Mouse (Mus musculus): ENCODE measurements around the gene Pitpnm2. TPM values are rescaled to one million over a fixed set of nuclear protein-coding genes. Genes with fewer than 3 reads are reported as not detected.

Pitpnm2 gene
- polyA plus RNA-seq, 1 experiment from 2014 or later = 9.2 TPM

DNA sequence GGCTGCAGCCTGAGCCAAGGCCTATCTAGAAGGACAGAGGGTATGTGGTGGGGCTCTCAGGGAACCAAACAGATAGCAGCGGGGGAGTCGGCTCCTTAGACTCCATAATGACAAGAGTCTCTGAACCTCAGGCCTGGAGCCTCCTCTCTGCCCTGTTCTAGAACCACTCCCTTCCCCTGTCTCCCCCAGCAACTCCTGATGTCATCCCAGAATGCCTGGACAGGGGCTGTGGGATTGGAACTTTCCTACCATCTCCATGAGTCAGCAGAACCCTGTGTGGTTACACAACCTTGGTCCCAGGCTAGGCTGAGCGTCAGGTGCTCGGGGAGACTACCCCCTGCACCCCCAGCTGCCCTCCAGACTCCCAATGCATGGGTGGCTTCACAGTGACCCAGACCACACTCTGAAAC, 60.0 kb downstream of the Pitpnm2 start:
- H3K9me3 ChIP-seq (ENCODE audit: low read length) = no peaks in the 10 kb centered on the region
- no peaks in the 10 kb centered on the region for H3K27me3 ChIP-seq (replicated peaks; ENCODE audit: insufficient read depth, low read length)
- no peak for DNase-seq (ENCODE audit: low spot score)
- H3K4me2 ChIP-seq (replicated peaks; ENCODE audit: low read depth, low read length) = no peak overlapping the region
- TF ChIP-seq CTCF (IDR thresholded peaks at IDR 0.05) (no peak), EP300 (IDR thresholded peaks at IDR 0.05) (no peak)
- ATAC-seq = no peak
- H3K4me3 ChIP-seq (ENCODE audit: low read depth, low read length) = no peak overlapping the region
- H3K4me1 ChIP-seq (ENCODE audit: insufficient read depth, low read depth, low read length) = peaks cover 9% of the 10 kb centered on the region; the same call in 1 of the 2 replicates
- WGBS = 86% methylated on average over 4 of the region's 4 CpGs
- no peak overlapping the region for H3K27ac ChIP-seq (ENCODE audit: low read length)
- no peak overlapping the region for H3K9ac ChIP-seq (replicated peaks; ENCODE audit: low read depth)
- no peaks in the 10 kb centered on the region for H3K36me3 ChIP-seq (ENCODE audit: insufficient read depth, low read length)

DNA sequence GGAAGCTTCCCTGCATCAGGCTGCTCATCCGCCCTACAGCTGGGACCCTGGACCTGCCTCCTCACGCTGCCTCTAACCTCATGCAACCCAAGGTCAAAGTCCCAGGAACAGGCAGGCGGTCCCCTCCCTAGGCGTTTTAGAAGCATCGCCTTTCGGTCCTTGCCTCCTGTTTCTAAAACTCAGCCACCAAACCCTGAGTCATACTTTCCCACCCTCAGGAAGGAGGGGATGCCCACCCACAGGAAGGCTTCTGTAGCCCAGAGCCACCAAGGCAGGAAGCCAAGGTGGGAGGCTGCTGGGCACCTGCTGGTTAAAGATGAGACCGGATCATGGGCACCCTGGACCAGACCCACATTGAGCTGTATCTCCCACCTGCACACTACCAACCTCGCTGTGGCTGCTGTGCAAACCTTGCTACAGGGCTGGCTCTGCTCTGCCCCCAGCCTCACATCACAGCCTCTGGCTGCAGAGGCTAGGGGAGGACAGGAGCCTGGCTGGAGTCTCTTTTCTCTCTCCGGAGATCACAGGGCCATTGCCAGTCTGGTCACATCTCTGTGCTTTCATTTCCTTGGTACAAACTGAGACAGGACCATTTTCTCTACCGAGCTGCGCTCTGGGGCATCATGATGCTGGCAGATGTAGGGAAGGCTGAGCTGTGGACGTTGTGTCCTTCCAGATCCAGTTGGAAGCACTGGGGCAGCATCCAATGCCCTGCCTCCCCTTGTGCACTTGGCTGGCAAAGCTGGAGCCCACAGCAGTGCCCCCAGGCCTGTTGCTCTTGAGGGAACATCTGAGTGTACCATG, 61.9 kb downstream of the Pitpnm2 start:
- no peaks in the 10 kb centered on the region for H3K27me3 ChIP-seq (replicated peaks; ENCODE audit: insufficient read depth, low read length)
- no peak overlapping the region for H3K9ac ChIP-seq (replicated peaks; ENCODE audit: low read depth)
- H3K27ac ChIP-seq (ENCODE audit: low read length) = 0 out of 2 replicates have a peak overlapping the region, but pooled peaks have one; percentile 9
- no peak overlapping the region for H3K4me2 ChIP-seq (replicated peaks; ENCODE audit: low read depth, low read length)
- H3K4me3 ChIP-seq (ENCODE audit: low read depth, low read length) = no peak overlapping the region
- whole genome bisulfite sequencing = 64% methylated on average over 12 of the region's 12 CpGs
- no peaks in the 10 kb centered on the region for H3K36me3 ChIP-seq (ENCODE audit: insufficient read depth, low read length)
- no peak for TF ChIP-seq CTCF (IDR thresholded peaks at IDR 0.05)
- no peak for TF ChIP-seq EP300 (IDR thresholded peaks at IDR 0.05)
- DNase-seq (ENCODE audit: low spot score) = no peak
- peak; percentile 20; the same call in 1 of the 2 replicates for ATAC-seq
- no peaks in the 10 kb centered on the region for H3K9me3 ChIP-seq (ENCODE audit: low read length)
- peaks cover 9% of the 10 kb centered on the region; the same call in 1 of the 2 replicates for H3K4me1 ChIP-seq (ENCODE audit: insufficient read depth, low read depth, low read length)

DNA sequence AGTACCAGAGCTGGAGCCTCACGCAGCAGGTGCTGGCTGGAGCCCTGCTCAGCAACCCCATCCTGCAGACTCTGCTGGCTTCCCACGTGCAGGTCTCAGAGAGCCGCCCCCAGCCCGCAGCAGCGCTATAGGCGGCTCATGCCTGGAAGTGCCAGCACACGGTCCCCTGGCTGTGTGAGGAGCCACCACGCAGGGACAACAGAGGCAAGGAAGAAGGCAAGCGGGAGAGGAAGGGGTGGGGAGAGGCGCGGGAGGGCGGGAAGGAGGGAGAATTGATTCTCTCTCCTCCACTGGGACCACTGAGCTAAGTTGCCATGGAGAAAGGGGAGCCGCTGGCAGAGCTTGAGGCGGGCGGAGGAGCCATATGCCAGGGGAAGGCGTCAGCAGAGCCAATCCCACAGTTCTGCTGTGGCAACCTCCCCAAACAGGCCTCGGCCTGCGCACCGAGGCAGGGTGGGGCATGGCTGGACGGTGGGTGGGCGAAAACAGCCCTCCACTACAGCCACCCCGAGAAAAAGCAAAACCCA, 62.5 kb downstream of the Pitpnm2 start:
- DNase-seq (ENCODE audit: low spot score) (no peak), ATAC-seq (peak; percentile 33)
- WGBS = 35% methylated on average over 20 of the region's 22 CpGs
- 0 out of 2 replicates have a peak overlapping the region, but pooled peaks have one; percentile 9 for H3K27ac ChIP-seq (ENCODE audit: low read length)
- no peaks in the 10 kb centered on the region for H3K36me3 ChIP-seq (ENCODE audit: insufficient read depth, low read length)
- no peak overlapping the region for H3K4me2 ChIP-seq (replicated peaks; ENCODE audit: low read depth, low read length)
- no peak for TF ChIP-seq CTCF (IDR thresholded peaks at IDR 0.05)
- TF ChIP-seq EP300 (IDR thresholded peaks at IDR 0.05) = no peak
- no peaks in the 10 kb centered on the region for H3K9me3 ChIP-seq (ENCODE audit: low read length)
- no peak overlapping the region for H3K9ac ChIP-seq (replicated peaks; ENCODE audit: low read depth)
- H3K4me3 ChIP-seq (ENCODE audit: low read depth, low read length) = no peak overlapping the region
- no peaks in the 10 kb centered on the region for H3K27me3 ChIP-seq (replicated peaks; ENCODE audit: insufficient read depth, low read length)
- 0 out of 2 replicates have a peak, but pooled peaks cover 4% of the 10 kb centered on the region for H3K4me1 ChIP-seq (ENCODE audit: insufficient read depth, low read depth, low read length)

DNA sequence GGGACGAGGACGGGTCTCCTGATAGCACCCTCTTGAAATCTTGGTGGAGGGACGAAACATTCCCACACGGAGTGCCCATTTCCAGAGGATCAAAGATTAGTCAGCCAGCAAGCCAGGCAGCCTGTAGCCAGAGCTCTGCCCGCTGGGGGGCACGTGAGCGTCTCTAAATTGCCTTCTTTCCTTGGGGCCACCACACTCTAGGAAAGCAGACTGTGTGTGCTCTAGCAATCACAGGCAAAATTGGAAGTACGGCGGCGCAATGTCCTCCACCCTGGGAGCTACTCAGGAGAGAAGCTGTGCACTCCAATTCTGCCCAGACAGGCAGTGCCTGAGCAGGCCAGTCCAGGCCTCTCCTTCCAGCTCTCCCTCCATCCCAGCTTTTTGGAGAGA, 63.1 kb downstream of the Pitpnm2 start:
- Histone ChIP-seq H3K4me2 (replicated peaks; ENCODE audit: low read depth, low read length) (no peak overlapping the region), H3K9ac (replicated peaks; ENCODE audit: low read depth) (no peak overlapping the region), H3K36me3 (ENCODE audit: insufficient read depth, low read length) (no peaks in the 10 kb centered on the region), H3K27ac (ENCODE audit: low read length) (no peak overlapping the region), H3K9me3 (ENCODE audit: low read length) (no peaks in the 10 kb centered on the region), H3K4me3 (ENCODE audit: low read depth, low read length) (no peak overlapping the region), H3K27me3 (replicated peaks; ENCODE audit: insufficient read depth, low read length) (no peaks in the 10 kb centered on the region), H3K4me1 (ENCODE audit: insufficient read depth, low read depth, low read length) (0 out of 2 replicates have a peak, but pooled peaks cover 4% of the 10 kb centered on the region)
- TF ChIP-seq EP300 (IDR thresholded peaks at IDR 0.05) = no peak
- peak; percentile 39 for TF ChIP-seq CTCF (IDR thresholded peaks at IDR 0.05)
- 65% methylated on average over 10 of the region's 10 CpGs for WGBS
- no peak for ATAC-seq
- DNase-seq (ENCODE audit: low spot score) = no peak

DNA sequence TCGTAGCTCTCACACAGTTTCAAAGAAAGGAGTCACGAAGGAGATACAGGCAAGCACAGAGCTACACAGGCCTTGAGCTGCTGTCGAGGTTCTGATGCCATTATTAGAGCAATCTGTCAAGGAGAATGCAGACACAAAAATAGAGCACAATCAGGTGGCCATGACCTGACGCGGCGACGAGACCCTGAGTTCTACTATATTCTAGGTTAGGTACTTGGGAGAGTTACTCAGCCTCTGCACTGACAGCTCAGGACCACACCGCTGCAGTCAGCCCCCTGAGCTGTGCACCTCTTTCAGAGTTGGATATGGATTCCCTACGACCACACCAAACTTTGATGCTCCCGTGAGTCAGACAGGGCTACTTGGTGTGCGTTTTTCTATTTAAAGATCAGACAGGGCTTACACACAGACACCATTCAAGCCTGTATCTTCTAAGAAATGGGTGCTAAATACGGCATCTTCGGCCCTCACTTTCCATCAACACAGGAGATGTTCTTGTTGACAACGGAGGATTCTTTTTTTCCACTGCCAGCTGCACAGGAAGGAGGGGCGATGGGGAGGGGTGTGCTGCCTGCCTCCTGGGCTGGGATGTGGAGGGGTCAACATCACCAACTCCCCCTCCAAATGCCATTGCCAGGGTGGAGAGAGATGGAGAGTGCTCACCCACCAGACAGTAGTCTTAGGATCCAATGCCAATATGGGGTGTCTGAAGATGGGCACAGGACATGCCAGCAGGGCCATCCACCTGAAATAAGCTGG, 63.7 kb downstream of the Pitpnm2 start:
- no peaks in the 10 kb centered on the region for H3K9me3 ChIP-seq (ENCODE audit: low read length)
- no peaks in the 10 kb centered on the region for H3K36me3 ChIP-seq (ENCODE audit: insufficient read depth, low read length)
- ATAC-seq (no peak), DNase-seq (ENCODE audit: low spot score) (no peak)
- 74% methylated on average over 15 of the region's 15 CpGs for WGBS
- H3K27me3 ChIP-seq (replicated peaks; ENCODE audit: insufficient read depth, low read length) = no peaks in the 10 kb centered on the region
- H3K4me2 ChIP-seq (replicated peaks; ENCODE audit: low read depth, low read length) = no peak overlapping the region
- no peak overlapping the region for H3K9ac ChIP-seq (replicated peaks; ENCODE audit: low read depth)
- no peak overlapping the region for H3K27ac ChIP-seq (ENCODE audit: low read length)
- no peak overlapping the region for H3K4me3 ChIP-seq (ENCODE audit: low read depth, low read length)
- TF ChIP-seq CTCF (IDR thresholded peaks at IDR 0.05) = no peak
- TF ChIP-seq EP300 (IDR thresholded peaks at IDR 0.05) = no peak
- H3K4me1 ChIP-seq (ENCODE audit: insufficient read depth, low read depth, low read length) = 0 out of 2 replicates have a peak, but pooled peaks cover 4% of the 10 kb centered on the region

Measured in lung, postnatal 0 days (tissue).